Mouse (Mus musculus): ENCODE results near the gene Prss35. TPM values are rescaled to one million over a fixed set of nuclear protein-coding genes. Genes with fewer than 3 reads are reported as not detected.

Gene Prss35
- polyA plus RNA-seq, 1 experiment from 2014 or later, result 35.7 TPM

- H3K36me3 ChIP-seq (ENCODE audit: control insufficient read depth, insufficient read depth, low read length), result peaks cover 65% of the 10 kb centered on the region
- no peaks in the 10 kb centered on the region for H3K27me3 ChIP-seq (ENCODE audit: control insufficient read depth, insufficient read depth, low read length)
- H3K9me3 ChIP-seq (ENCODE audit: control insufficient read depth, low read length), result no peaks in the 10 kb centered on the region
- H3K4me3 ChIP-seq (ENCODE audit: control insufficient read depth in 1 of 2, insufficient read depth in 1 of 2, low read depth in 1 of 2, low read length in 2 of 2), result no peak overlapping the region
- no peaks in the 10 kb centered on the region; a peak in 1 of 4 replicates for H3K4me1 ChIP-seq (ENCODE audit: control insufficient read depth in 2 of 2, insufficient read depth in 2 of 2, low read length in 2 of 2)
- no peak overlapping the region for H3K9ac ChIP-seq (ENCODE audit: low read length)
- 45% methylated on average over 7 of the region's 7 CpGs for WGBS
- no peak overlapping the region for H3K27ac ChIP-seq (replicated peaks in 1 of 2; ENCODE audit: control insufficient read depth in 1 of 2, insufficient read depth in 1 of 2, low read depth in 2 of 2, low read length in 2 of 2)
- no peak overlapping the region for H3K4me2 ChIP-seq (ENCODE audit: low read length)
- ATAC-seq (ENCODE audit: insufficient number of reproducible peaks, insufficient read depth, low FRiP score, low read depth), result no peak
Observed at GRCm38 (mm10) chr9:86798686-86799085, 55.2 kb downstream of the Prss35 start.

GRCm38 (mm10) chr9:86799099-86799498, 55.6 kb downstream of the Prss35 start:
- H3K4me1 ChIP-seq (ENCODE audit: control insufficient read depth in 2 of 2, insufficient read depth in 2 of 2, low read length in 2 of 2), result no peaks in the 10 kb centered on the region; a peak in 1 of 4 replicates
- no peak overlapping the region for H3K9ac ChIP-seq (ENCODE audit: low read length)
- H3K4me2 ChIP-seq (ENCODE audit: low read length), result no peak overlapping the region
- 80% methylated on average over 7 of the region's 7 CpGs for WGBS
- H3K27me3 ChIP-seq (ENCODE audit: control insufficient read depth, insufficient read depth, low read length), result no peaks in the 10 kb centered on the region
- no peak overlapping the region for H3K27ac ChIP-seq (replicated peaks in 1 of 2; ENCODE audit: control insufficient read depth in 1 of 2, insufficient read depth in 1 of 2, low read depth in 2 of 2, low read length in 2 of 2)
- peaks cover 63% of the 10 kb centered on the region for H3K36me3 ChIP-seq (ENCODE audit: control insufficient read depth, insufficient read depth, low read length)
- no peak for ATAC-seq (ENCODE audit: insufficient number of reproducible peaks, insufficient read depth, low FRiP score, low read depth)
- H3K9me3 ChIP-seq (ENCODE audit: control insufficient read depth, low read length), result no peaks in the 10 kb centered on the region
- no peak overlapping the region for H3K4me3 ChIP-seq (ENCODE audit: control insufficient read depth in 1 of 2, insufficient read depth in 1 of 2, low read depth in 1 of 2, low read length in 2 of 2)

- no peak overlapping the region for H3K4me2 ChIP-seq (ENCODE audit: low read length)
- H3K9me3 ChIP-seq (ENCODE audit: control insufficient read depth, low read length), result no peaks in the 10 kb centered on the region
- no peaks in the 10 kb centered on the region; a peak in 1 of 4 replicates for H3K4me1 ChIP-seq (ENCODE audit: control insufficient read depth in 2 of 2, insufficient read depth in 2 of 2, low read length in 2 of 2)
- H3K4me3 ChIP-seq (ENCODE audit: control insufficient read depth in 1 of 2, insufficient read depth in 1 of 2, low read depth in 1 of 2, low read length in 2 of 2), result no peak overlapping the region
- no peak overlapping the region for H3K9ac ChIP-seq (ENCODE audit: low read length)
- no peak for ATAC-seq (ENCODE audit: insufficient number of reproducible peaks, insufficient read depth, low FRiP score, low read depth)
- no peak overlapping the region for H3K27ac ChIP-seq (replicated peaks in 1 of 2; ENCODE audit: control insufficient read depth in 1 of 2, insufficient read depth in 1 of 2, low read depth in 2 of 2, low read length in 2 of 2)
- H3K27me3 ChIP-seq (ENCODE audit: control insufficient read depth, insufficient read depth, low read length), result no peaks in the 10 kb centered on the region
- 31% methylated on average over 3 of the region's 3 CpGs for WGBS
- H3K36me3 ChIP-seq (ENCODE audit: control insufficient read depth, insufficient read depth, low read length), result peaks cover 60% of the 10 kb centered on the region
Observed at GRCm38 (mm10) chr9:86800600-86801163, 57.2 kb downstream of the Prss35 start.

Other genes starting within 250 kb of the Prss35 start
- 16.6 and 20.3 TPM in 2 replicates for gene Pgm3, start 171.8 kb upstream of the Prss35 start, polyA plus RNA-seq (2014; fragmentation: Nextera tagmentation; extraction: Ambion mirVana)
- gene Rwdd2a, start 171.7 kb upstream of the Prss35 start, polyA plus RNA-seq (2014; fragmentation: Nextera tagmentation; extraction: Ambion mirVana), result 4.2 and 4.8 TPM in 2 replicates
- gene Me1, start 47.7 kb upstream of the Prss35 start, polyA plus RNA-seq (2014; fragmentation: Nextera tagmentation; extraction: Ambion mirVana), result 29.3 and 33.3 TPM in 2 replicates
- gene Snap91, start 137.0 kb downstream of the Prss35 start, polyA plus RNA-seq (2014; fragmentation: Nextera tagmentation; extraction: Ambion mirVana), result 59.9 and 63.1 TPM in 2 replicates

Measured in heart, embryonic 14.5 days (tissue).